Mouse (Mus musculus) spleen, adult 2 months (tissue): ENCODE measurements around the gene Rnf157. TPM values are rescaled to one million over a fixed set of nuclear protein-coding genes. Genes with fewer than 3 reads are reported as not detected.
"Not testable (repeated sequence)": the region's sequence is repeated elsewhere in the genome, so short reads cannot be mapped to it uniquely, and the experiment has no call there.

ENCODE experiments used
- DNase-seq, 2 experiments: peaks; one replicate each; pipeline versions ENCODE4 v3.0.0 to v3.0.0-alpha.2; 2012 to 2021; ENCODE audit warnings: low spot score in 2 of 2, low read depth in 1 of 2
- H3K27ac ChIP-seq: fragments of 200-500 bp; 2 replicates; pipeline ENCODE4 v1.5.1; 2012; ENCODE audit warnings: low read length, inconsistent platforms; ENCODE audit not compliant: insufficient read depth
- H3K27me3 ChIP-seq: fragments of 200-500 bp; 2 replicates; pipeline ENCODE4 v1.6.1; 2012; ENCODE audit warnings: mild to moderate bottlenecking, moderate library complexity, low read length, inconsistent platforms; ENCODE audit not compliant: control insufficient read depth, insufficient read depth
- H3K36me3 ChIP-seq: fragments of 200-500 bp; 2 replicates; pipeline ENCODE4 v1.6.1; 2012; ENCODE audit warnings: mild to moderate bottlenecking, low read length, inconsistent platforms; ENCODE audit not compliant: control insufficient read depth, insufficient read depth
- H3K4me1 ChIP-seq: fragments of 200-500 bp; 2 replicates; pipeline ENCODE4 v1.6.1; 2011; ENCODE audit warnings: inconsistent platforms; ENCODE audit not compliant: control insufficient read depth, insufficient read depth, insufficient read length
- H3K4me3 ChIP-seq: fragments of 200-500 bp; 2 replicates; pipeline ENCODE4 v1.5.1; 2011; ENCODE audit warnings: mild to moderate bottlenecking, inconsistent platforms; ENCODE audit not compliant: insufficient read depth, insufficient read length; ENCODE audit errors: extremely low read depth
- CTCF ChIP-seq: fragments of 200-500 bp; IDR thresholded peaks from 2 replicates; pipeline ENCODE4 v1.5.1; 2011; ENCODE audit warnings: mild to moderate bottlenecking, inconsistent platforms; ENCODE audit not compliant: insufficient read depth, insufficient read length, insufficient replicate concordance; ENCODE audit errors: extremely low read depth
- POLR2A ChIP-seq: fragments of 200-500 bp; IDR thresholded peaks from 2 replicates; pipeline ENCODE4 v1.6.1; 2011; ENCODE audit warnings: low read depth, low read length, inconsistent platforms
- WGBS: fragments of 180-500 bp; shearing (Covaris S2); methylation state at CpG from one replicate; pipeline ENCODE4 v1.1.7; 2018; 5-methylcytosine and 5-hydroxymethylcytosine counted together
- polyA plus RNA-seq: library from polyadenylated mRNA; depleted of rRNA; stranded (reverse); fragments of >200 nt; gene quantifications from 2 replicates; pipeline ENCODE4 v1.2.3, GENCODE M21; 2012

Gene Rnf157
- polyA plus RNA-seq, 1 experiment = 10.7 TPM

- 91% methylated on average over 1 of the region's 1 CpGs for WGBS
- H3K36me3 ChIP-seq = no peaks in the 10 kb centered on the region
- no peak for TF ChIP-seq CTCF
- TF ChIP-seq POLR2A = no peak
- H3K4me3 ChIP-seq = no peak overlapping the region
- DNase-seq = no peak
- H3K27me3 ChIP-seq = no peaks in the 10 kb centered on the region
- H3K4me1 ChIP-seq = peaks cover 14% of the 10 kb centered on the region
- no peak overlapping the region for H3K27ac ChIP-seq
Observed at GRCm38 (mm10) chr11:116366647-116367046, 46.2 kb downstream of the Rnf157 start.

GRCm38 (mm10) chr11:116366124-116366523 is 46.7 kb downstream of the Rnf157 start:
- Histone ChIP-seq H3K27me3 (no peaks in the 10 kb centered on the region), H3K4me3 (no peak overlapping the region), H3K27ac (no peak overlapping the region), H3K4me1 (peaks cover 14% of the 10 kb centered on the region), H3K36me3 (no peaks in the 10 kb centered on the region)
- 82% methylated on average over 2 of the region's 2 CpGs for WGBS
- TF ChIP-seq CTCF (no peak), POLR2A (no peak)
- DNase-seq = no peak

GRCm38 (mm10) chr11:116365432-116365831 is 47.4 kb downstream of the Rnf157 start:
- H3K4me3 ChIP-seq = no peak overlapping the region
- H3K4me1 ChIP-seq = peaks cover 13% of the 10 kb centered on the region
- H3K36me3 ChIP-seq = no peaks in the 10 kb centered on the region
- whole genome bisulfite sequencing = 88% methylated on average over 13 of the region's 13 CpGs
- no peaks in the 10 kb centered on the region for H3K27me3 ChIP-seq
- no peak for TF ChIP-seq CTCF
- no peak for TF ChIP-seq POLR2A
- DNase-seq = no peak
- H3K27ac ChIP-seq = no peak overlapping the region

GRCm38 (mm10) chr11:116362015-116362414 is 50.8 kb downstream of the Rnf157 start:
- TF ChIP-seq CTCF (no peak), POLR2A (no peak)
- no peaks in the 10 kb centered on the region for H3K27me3 ChIP-seq
- peak in 1 of 2 experiments; percentile 23 for DNase-seq
- 47% methylated on average over 11 of the region's 11 CpGs for WGBS
- H3K36me3 ChIP-seq = no peaks in the 10 kb centered on the region
- H3K4me3 ChIP-seq = no peak overlapping the region
- no peak overlapping the region for H3K27ac ChIP-seq
- H3K4me1 ChIP-seq = peaks cover 9% of the 10 kb centered on the region; the same call in 1 of the 2 replicates

- 94% methylated on average over 5 of the region's 5 CpGs for WGBS
- not testable (repeated sequence) for H3K27ac ChIP-seq, H3K27me3 ChIP-seq, DNase-seq, H3K4me3 ChIP-seq, H3K36me3 ChIP-seq, H3K4me1 ChIP-seq
Observed at GRCm38 (mm10) chr11:116360915-116361314, 51.9 kb downstream of the Rnf157 start.

- no peak for DNase-seq
- Histone ChIP-seq H3K4me3 (no peak overlapping the region), H3K27me3 (no peaks in the 10 kb centered on the region), H3K4me1 (peaks cover 9% of the 10 kb centered on the region; the same call in 1 of the 2 replicates), H3K36me3 (peaks cover 3% of the 10 kb centered on the region; the same call in 1 of the 2 replicates), H3K27ac (no peak overlapping the region)
- TF ChIP-seq POLR2A (no peak), CTCF (no peak)
- 52% methylated on average over 12 of the region's 12 CpGs for WGBS
Observed at GRCm38 (mm10) chr11:116359652-116360051, 53.2 kb downstream of the Rnf157 start.

- H3K4me1 ChIP-seq = peaks cover 9% of the 10 kb centered on the region; the same call in 1 of the 2 replicates
- no peak overlapping the region for H3K27ac ChIP-seq
- WGBS = 35% methylated on average over 15 of the region's 15 CpGs
- DNase-seq = no peak
- no peak overlapping the region for H3K4me3 ChIP-seq
- H3K36me3 ChIP-seq = peaks cover 5% of the 10 kb centered on the region; the same call in 1 of the 2 replicates
- no peak for TF ChIP-seq POLR2A
- TF ChIP-seq CTCF = no peak
- H3K27me3 ChIP-seq = no peaks in the 10 kb centered on the region
Observed at GRCm38 (mm10) chr11:116358926-116359637, 53.8 kb downstream of the Rnf157 start.
